Mouse (Mus musculus): Measurements from ENCODE around the gene Agap1.

Agap1 gene

GRCm38 (mm10) chr1:89544094-89544493 is 89.5 kb downstream of the Agap1 start:
- no peak for DNase-seq (ENCODE audit: low spot score)

- DNase-seq (ENCODE audit: low spot score) = no peak
These were observed 90.5 kb downstream of the Agap1 start for GRCm38 (mm10) chr1:89545099-89545498.

- DNase-seq (ENCODE audit: low spot score) = peak; percentile 61
These were observed 93.2 kb downstream of the Agap1 start for GRCm38 (mm10) chr1:89547525-89548504.

- peak; percentile 80 for DNase-seq (ENCODE audit: low spot score)
These were observed 95.7 kb downstream of the Agap1 start for GRCm38 (mm10) chr1:89550061-89550869.

- DNase-seq (ENCODE audit: low spot score) = no peak
These were observed 97.9 kb downstream of the Agap1 start for GRCm38 (mm10) chr1:89552470-89552869.

- DNase-seq (ENCODE audit: low spot score) = no peak
These were observed 99.2 kb downstream of the Agap1 start for GRCm38 (mm10) chr1:89553791-89554190.

GRCm38 (mm10) chr1:89554969-89555856 is 100.6 kb downstream of the Agap1 start:
- no peak for DNase-seq (ENCODE audit: low spot score)

GRCm38 (mm10) chr1:89556006-89556405 is 101.4 kb downstream of the Agap1 start:
- DNase-seq (ENCODE audit: low spot score) = no peak

GRCm38 (mm10) chr1:89557401-89557800 is 102.8 kb downstream of the Agap1 start:
- DNase-seq (ENCODE audit: low spot score) = no peak

- DNase-seq (ENCODE audit: low spot score) = no peak
These were observed 103.5 kb downstream of the Agap1 start for GRCm38 (mm10) chr1:89558080-89558479.

- no peak for DNase-seq (ENCODE audit: low spot score)
These were observed 108.8 kb downstream of the Agap1 start for GRCm38 (mm10) chr1:89563399-89563798.

GRCm38 (mm10) chr1:89566578-89567488 is 112.2 kb downstream of the Agap1 start:
- no peak for DNase-seq (ENCODE audit: low spot score)

- no peak for DNase-seq (ENCODE audit: low spot score)
These were observed 114.2 kb downstream of the Agap1 start for GRCm38 (mm10) chr1:89568546-89569405.

GRCm38 (mm10) chr1:89570522-89571299 is 116.1 kb downstream of the Agap1 start:
- DNase-seq (ENCODE audit: low spot score) = no peak

GRCm38 (mm10) chr1:89573486-89573885 is 118.9 kb downstream of the Agap1 start:
- no peak for DNase-seq (ENCODE audit: low spot score)

GRCm38 (mm10) chr1:89574941-89575890 is 120.6 kb downstream of the Agap1 start:
- no peak for DNase-seq (ENCODE audit: low spot score)

- no peak for DNase-seq (ENCODE audit: low spot score)
These were observed 121.7 kb downstream of the Agap1 start for GRCm38 (mm10) chr1:89576174-89576890.
